In genomic region chr9:91363011-91363730, GRCm38 (mm10) we compare ENCODE assay signal across 10 mouse cellular contexts. TPM values are rescaled to one million over a fixed set of nuclear protein-coding genes. Genes with fewer than 3 reads are reported as not detected.
A peak's percentile ranks its signal among the peaks of the same experiment; 100 is the strongest.
DNase-seq lines count a peak whose midpoint lies in the region; ATAC-seq lines count a peak whose summit lies in the region.
"Had no signal": no experiment of that assay in that cellular context is flagged by ENCODE, and none has a peak within 500 bp of the region (broad histone marks: within the 10 kb centered on the region; RNA-seq: fewer than 3 reads in every experiment).

No protein-coding gene starts in this region.

- H3K4me3 ChIP-seq in forebrain, embryonic 15.5 days = peak overlapping the region; percentile 54
- peak overlapping the region; percentile 54 for H3K4me3 ChIP-seq in midbrain, embryonic 14.5 days (replicated peaks; ENCODE audit: low read depth, low read length)

- peak overlapping the region; percentile 52 for H3K4me2 ChIP-seq in forebrain, embryonic 15.5 days (replicated peaks)
- H3K4me2 ChIP-seq in midbrain, embryonic 14.5 days (ENCODE audit: low read length) = peak overlapping the region; percentile 49

- peak overlapping the region; percentile 90 for H3K27ac ChIP-seq in forebrain, embryonic 15.5 days (replicated peaks)
- peak overlapping the region; percentile 90 for H3K27ac ChIP-seq in midbrain, embryonic 14.5 days (replicated peaks; ENCODE audit: low read depth, low read length)

- peak overlapping the region; percentile 69 for H3K9ac ChIP-seq in forebrain, embryonic 15.5 days (replicated peaks)
- H3K9ac ChIP-seq in midbrain, embryonic 14.5 days (replicated peaks; ENCODE audit: low read length) = peak overlapping the region; percentile 81
- H3K9ac ChIP-seq: liver, postnatal 0 days had no signal

- 8% methylated on average over 14 of the region's 14 CpGs for WGBS in forebrain, embryonic 15.5 days
- WGBS in midbrain, embryonic 14.5 days = 3% methylated on average over 14 of the region's 14 CpGs

- no peaks in the 10 kb centered on the region for H3K36me3 ChIP-seq in forebrain, embryonic 15.5 days
- no peaks in the 10 kb centered on the region for H3K36me3 ChIP-seq in midbrain, embryonic 14.5 days (ENCODE audit: control insufficient read depth, insufficient read depth, low read length)

- no peak for ATAC-seq in forebrain, embryonic 15.5 days (replicated peaks)
- no peak for ATAC-seq in midbrain, embryonic 14.5 days (ENCODE audit: low FRiP score, low TSS enrichment)
- ATAC-seq in monocyte, adult 5-6 weeks (replicated peaks; ENCODE audit: insufficient number of reproducible peaks, low FRiP score, low TSS enrichment, poor library complexity, severe bottlenecking) = no peak
- ATAC-seq: liver, postnatal 0 days had no signal

- no peaks in the 10 kb centered on the region for H3K9me3 ChIP-seq in forebrain, embryonic 15.5 days
- H3K9me3 ChIP-seq in midbrain, embryonic 14.5 days (ENCODE audit: control insufficient read depth, low read length) = no peaks in the 10 kb centered on the region

- peak; percentile 4 for DNase-seq in ZHBTc4 (ENCODE audit: low read depth, low spot score)
- DNase-seq in cerebellum, postnatal 14 days = peak; percentile 40 to 52
- DNase-seq in midbrain, embryonic 14.5 days = peak; percentile 54
- DNase-seq in layer of hippocampus, postnatal 25 days (ENCODE audit: extremely low spot score in 1 of 2, low spot score in 1 of 2) = no peak
- no peak for DNase-seq in adrenal gland, postnatal 25 days
- no peak for DNase-seq in adrenal gland, adult 18-20 months (ENCODE audit: low spot score in 2 of 2)
- DNase-seq: liver, postnatal 0 days had no signal

- H3K27me3 ChIP-seq in forebrain, embryonic 15.5 days = peaks cover 19% of the 10 kb centered on the region
- peaks cover 44% of the 10 kb centered on the region; the same call in 1 of the 2 replicates for H3K27me3 ChIP-seq in midbrain, embryonic 14.5 days (ENCODE audit: control insufficient read depth, insufficient read depth, low read length)

- peaks cover 29% of the 10 kb centered on the region for H3K4me1 ChIP-seq in forebrain, embryonic 15.5 days
- no peaks in the 10 kb centered on the region for H3K4me1 ChIP-seq in midbrain, embryonic 14.5 days (ENCODE audit: control insufficient read depth, insufficient read depth, low read length)

RNA-seq across cellular contexts. Expression of gene Zic4, which starts 1.0 kb away (rescaled TPM):
- polyA plus RNA-seq in forebrain, embryonic 15.5 days (2015; fragmentation: Nextera tagmentation; extraction: Ambion mirVana) = 46.2 and 55.0 TPM in 2 replicates
- 32.4 and 49.1 TPM in 2 replicates for polyA plus RNA-seq in midbrain, embryonic 14.5 days (2014; fragmentation: Nextera tagmentation; extraction: Ambion mirVana)
- not detected in 3 replicates for total RNA-seq in monocyte, adult 5-6 weeks (2017)
- 1 to 10 TPM; 2.0 to 2.1 TPM for total RNA-seq in layer of hippocampus, postnatal 25 days (2021)
- total RNA-seq in adrenal gland, postnatal 25 days (2021) = not detected in 2 replicates
- total RNA-seq in adrenal gland, adult 18-20 months (2021) = not detected
- total RNA-seq: heart, postnatal 25 days had no signal
- polyA plus RNA-seq: liver, postnatal 0 days had no signal

RNA-seq across cellular contexts. Expression of gene Zic1, which starts 2.4 kb away (rescaled TPM):
- 9.6 and 9.8 TPM in 2 replicates for polyA plus RNA-seq in forebrain, embryonic 15.5 days (2015; fragmentation: Nextera tagmentation; extraction: Ambion mirVana)
- polyA plus RNA-seq in midbrain, embryonic 14.5 days (2014; fragmentation: Nextera tagmentation; extraction: Ambion mirVana) = 17.8 and 18.5 TPM in 2 replicates
- total RNA-seq in monocyte, adult 5-6 weeks (2017) = not detected in 3 replicates
- total RNA-seq in layer of hippocampus, postnatal 25 days (2021) = 10 to 100 TPM; 10.1 to 13.2 TPM
- total RNA-seq in adrenal gland, postnatal 25 days (2021) = not detected in 2 replicates
- not detected for total RNA-seq in adrenal gland, adult 18-20 months (2021)
- total RNA-seq: heart, postnatal 25 days had no signal
- polyA plus RNA-seq: liver, postnatal 0 days had no signal

Comparison
In these comparisons a context has a peak if more than half of its experiments do, and no peak if none do; other contexts are left out.
1. DNase-seq: peak in ZHBTc4 (single experiment), cerebellum, postnatal 14 days (2 of 2) and midbrain, embryonic 14.5 days (single experiment); none in layer of hippocampus, postnatal 25 days (0 of 2), adrenal gland, postnatal 25 days (single experiment) and adrenal gland, adult 18-20 months (0 of 2).
2. RNA of gene Zic1, which starts 2.4 kb away (total RNA-seq): 10.1 to 13.2 TPM in layer of hippocampus, postnatal 25 days; not detected in monocyte, adult 5-6 weeks, not detected in adrenal gland, postnatal 25 days and not detected in adrenal gland, adult 18-20 months; every median in the first group is over 10 times any median in the second.